Mouse (Mus musculus) kidney, adult 9 months (tissue): ENCODE data around the gene Spata45.

Experiments
- DNase-seq: peaks from one replicate; pipeline ENCODE4 v3.0.0; 2022

The Spata45 gene

GRCm38 (mm10) chr1:191086304-191086878 lies 50.0 kb downstream of the Spata45 start:
- no peak for DNase-seq

GRCm38 (mm10) chr1:191086960-191087359 lies 50.5 kb downstream of the Spata45 start:
- DNase-seq = no peak

GRCm38 (mm10) chr1:191087955-191088354 lies 51.5 kb downstream of the Spata45 start:
- DNase-seq = no peak

GRCm38 (mm10) chr1:191089355-191089754 lies 52.9 kb downstream of the Spata45 start:
- DNase-seq = no peak

- peak; percentile 23 for DNase-seq
Observed at GRCm38 (mm10) chr1:191092050-191092449, 55.6 kb downstream of the Spata45 start.
